Mouse (Mus musculus) liver, embryonic 12.5 days (tissue): ENCODE data around the gene Bckdk. TPM values are rescaled to one million over a fixed set of nuclear protein-coding genes. Genes with fewer than 3 reads are reported as not detected.

Experiments used
- ATAC-seq: fragments of 200-750 bp; cut with Nextera tagmentation; 2 replicates; pipeline ENCODE4 v1.8.0; 2017; ENCODE audit warnings: moderate number of reproducible peaks, mild to moderate bottlenecking, moderate library complexity
- H3K27ac ChIP-seq: fragments of 300-500 bp; sonication (generic); 2 replicates; pipeline ENCODE4 v1.5.1; 2016; ENCODE audit warnings: mild to moderate bottlenecking
- H3K27me3 ChIP-seq: fragments of 300-500 bp; sonication (generic); replicated peaks from 2 replicates; pipeline ENCODE4 v1.6.1; 2016; ENCODE audit warnings: mild to moderate bottlenecking, moderate library complexity
- H3K36me3 ChIP-seq: fragments of 300-500 bp; sonication (generic); 2 replicates; pipeline ENCODE4 v1.6.1; 2016; ENCODE audit warnings: mild to moderate bottlenecking, moderate library complexity
- H3K4me1 ChIP-seq: fragments of 300-500 bp; sonication (generic); 2 replicates; pipeline ENCODE4 v1.6.1; 2016
- H3K4me2 ChIP-seq: fragments of 300-500 bp; sonication (generic); 2 replicates; pipeline ENCODE4 v1.6.1; 2016; ENCODE audit warnings: mild to moderate bottlenecking, moderate library complexity
- H3K4me3 ChIP-seq: fragments of 300-500 bp; sonication (generic); 2 replicates; pipeline ENCODE4 v1.5.1; 2016; ENCODE audit warnings: mild to moderate bottlenecking, moderate library complexity
- H3K9ac ChIP-seq: fragments of 300-500 bp; sonication (generic); 2 replicates; pipeline ENCODE4 v1.6.1; 2016; ENCODE audit warnings: mild to moderate bottlenecking, moderate library complexity
- H3K9me3 ChIP-seq: fragments of 300-500 bp; sonication (generic); replicated peaks from 2 replicates; pipeline ENCODE4 v1.6.1; 2016; ENCODE audit warnings: mild to moderate bottlenecking, moderate library complexity
- WGBS: fragments of 180-500 bp; shearing (Covaris S2); methylation state at CpG from one replicate; pipeline ENCODE4 v1.1.7; 2016; ENCODE audit not compliant: insufficient replicate concordance; 5-methylcytosine and 5-hydroxymethylcytosine counted together
- polyA plus RNA-seq: library from polyadenylated mRNA; unstranded; fragments of >200 nt; fragmentation: Nextera tagmentation; extraction: Ambion mirVana; gene quantifications from 2 replicates; pipeline ENCODE4 v1.2.1, GENCODE M21; 2016

Bckdk gene
- polyA plus RNA-seq, 1 experiment from 2014 or later: 82.2 TPM

DNA sequence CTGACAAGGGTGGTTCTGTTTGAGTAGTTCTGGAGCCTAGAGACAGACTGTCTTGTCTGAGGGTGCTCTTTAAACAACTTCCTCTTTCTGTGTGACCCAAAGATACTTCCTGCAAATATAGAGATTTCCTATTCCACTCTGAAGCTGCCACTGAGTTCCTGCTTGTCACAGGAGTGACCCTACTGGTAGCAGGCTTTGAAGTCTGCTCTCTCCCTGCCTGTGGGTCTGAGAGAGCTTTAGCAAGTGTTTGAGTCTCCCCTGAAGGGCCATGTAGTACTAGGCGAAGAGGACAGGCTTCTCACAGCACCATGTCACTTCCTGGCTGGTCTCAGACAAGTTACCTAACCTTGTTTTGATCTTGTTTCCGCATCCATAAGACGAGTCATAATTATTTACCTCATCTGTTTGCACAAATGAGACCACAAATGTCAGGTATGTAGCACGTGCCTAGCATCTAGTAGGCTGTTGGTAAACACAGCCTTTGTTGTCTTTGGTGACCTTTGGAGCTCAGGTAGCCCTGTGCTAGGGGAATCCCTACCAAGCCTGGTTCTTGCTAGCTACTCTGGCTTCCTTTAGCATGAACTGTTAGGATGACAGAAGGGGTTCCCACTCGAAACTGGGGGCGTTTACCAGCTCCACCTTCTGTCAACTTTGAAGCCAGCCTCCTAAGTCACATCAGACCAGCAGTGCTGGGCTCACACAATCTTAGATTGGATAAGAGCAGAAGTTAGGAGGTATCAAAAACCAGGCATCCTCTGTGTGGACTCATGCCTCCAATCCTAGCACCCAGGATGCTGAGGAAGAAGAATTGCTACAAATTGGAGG is 18.8 kb downstream of the Bckdk start:
- Histone ChIP-seq H3K9me3 (no peaks in the 10 kb centered on the region), H3K27me3 (peaks cover under 1% of the 10 kb centered on the region; the same call in 1 of the 2 replicates), H3K27ac (peak overlapping the region; percentile 58), H3K4me2 (no peak overlapping the region), H3K4me3 (no peak overlapping the region), H3K36me3 (peaks cover 52% of the 10 kb centered on the region), H3K9ac (no peak overlapping the region), H3K4me1 (peaks cover 39% of the 10 kb centered on the region)
- ATAC-seq: no peak
- WGBS: 50% methylated on average over 6 of the region's 6 CpGs

DNA sequence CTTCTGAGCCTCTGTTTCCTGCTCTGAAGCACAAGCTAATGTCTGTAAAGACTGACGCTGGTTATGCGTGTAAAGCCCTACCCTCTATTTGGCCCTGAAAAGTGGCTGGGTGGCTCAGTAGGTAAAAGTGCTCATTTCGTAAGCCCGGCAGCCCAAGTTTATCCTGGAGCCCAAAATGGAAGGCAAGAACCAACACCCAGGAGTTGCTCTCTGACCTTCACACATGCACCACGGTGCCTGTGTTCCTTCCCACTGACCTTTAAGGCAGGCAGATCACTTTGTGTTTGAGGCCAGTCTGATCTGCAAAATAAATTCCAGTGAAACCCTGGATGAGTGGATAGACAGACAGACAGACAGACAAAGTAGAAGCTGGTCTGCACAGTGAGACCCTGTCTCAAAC is 19.8 kb downstream of the Bckdk start:
- H3K9ac ChIP-seq: no peak overlapping the region
- no peak overlapping the region for H3K4me2 ChIP-seq
- no peak overlapping the region for H3K4me3 ChIP-seq
- 80% methylated on average over 5 of the region's 5 CpGs for WGBS
- no peaks in the 10 kb centered on the region for H3K9me3 ChIP-seq
- ATAC-seq: no peak
- peaks cover 42% of the 10 kb centered on the region for H3K4me1 ChIP-seq
- H3K27ac ChIP-seq: no peak overlapping the region
- H3K27me3 ChIP-seq: peaks cover 6% of the 10 kb centered on the region
- H3K36me3 ChIP-seq: peaks cover 43% of the 10 kb centered on the region

DNA sequence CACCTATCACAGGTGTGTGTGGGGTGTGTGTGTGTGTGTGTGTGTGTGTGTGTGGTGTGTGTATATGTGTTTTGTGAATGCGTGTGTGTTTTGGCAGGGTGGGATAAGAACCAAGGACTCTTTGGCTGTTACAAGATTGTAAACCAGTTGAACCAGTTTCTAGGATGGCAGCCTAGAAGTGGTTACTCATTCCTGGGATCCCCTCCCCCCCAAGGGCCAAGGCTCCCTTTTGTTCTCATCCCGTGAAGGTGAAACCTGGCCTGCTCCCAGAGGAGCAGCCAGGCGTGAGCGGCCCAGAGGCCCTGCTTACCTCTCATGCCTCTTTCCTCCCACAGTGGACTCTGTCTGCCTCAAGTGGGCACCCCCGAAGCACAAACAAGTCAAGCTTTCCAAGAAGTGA is 21.4 kb downstream of the Bckdk start:
- Histone ChIP-seq H3K9ac (no peak overlapping the region), H3K4me2 (no peak overlapping the region), H3K27ac (no peak overlapping the region), H3K4me1 (peaks cover 44% of the 10 kb centered on the region), H3K36me3 (peaks cover 36% of the 10 kb centered on the region), H3K9me3 (no peaks in the 10 kb centered on the region), H3K27me3 (peaks cover 8% of the 10 kb centered on the region), H3K4me3 (no peak overlapping the region)
- 71% methylated on average over 5 of the region's 5 CpGs for WGBS
- ATAC-seq: no peak

DNA sequence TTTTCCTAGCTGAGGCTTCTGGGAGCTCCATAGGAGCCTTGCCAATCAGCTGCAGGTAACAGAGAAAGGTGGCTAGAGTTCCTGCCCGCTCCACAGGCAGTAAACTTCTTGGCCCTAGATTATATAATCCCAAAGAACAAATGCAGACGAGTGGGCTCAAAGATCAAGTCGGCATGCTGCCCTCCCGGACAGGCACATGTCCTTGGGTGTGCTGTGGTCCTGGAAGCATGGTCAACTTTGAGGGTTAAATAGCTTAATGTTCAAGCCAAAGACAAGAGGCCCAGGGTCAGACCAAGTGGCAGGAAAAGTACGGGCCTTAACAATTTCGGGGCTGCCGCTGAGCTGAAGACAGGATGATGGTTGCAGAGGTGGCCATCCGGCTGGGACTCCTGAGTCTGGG is 22.2 kb downstream of the Bckdk start:
- Histone ChIP-seq H3K9ac (no peak overlapping the region), H3K4me1 (peaks cover 46% of the 10 kb centered on the region), H3K36me3 (peaks cover 33% of the 10 kb centered on the region), H3K27ac (no peak overlapping the region), H3K4me2 (no peak overlapping the region), H3K4me3 (no peak overlapping the region), H3K27me3 (peaks cover 8% of the 10 kb centered on the region), H3K9me3 (no peaks in the 10 kb centered on the region)
- 80% methylated on average over 8 of the region's 8 CpGs for WGBS
- ATAC-seq: no peak

DNA sequence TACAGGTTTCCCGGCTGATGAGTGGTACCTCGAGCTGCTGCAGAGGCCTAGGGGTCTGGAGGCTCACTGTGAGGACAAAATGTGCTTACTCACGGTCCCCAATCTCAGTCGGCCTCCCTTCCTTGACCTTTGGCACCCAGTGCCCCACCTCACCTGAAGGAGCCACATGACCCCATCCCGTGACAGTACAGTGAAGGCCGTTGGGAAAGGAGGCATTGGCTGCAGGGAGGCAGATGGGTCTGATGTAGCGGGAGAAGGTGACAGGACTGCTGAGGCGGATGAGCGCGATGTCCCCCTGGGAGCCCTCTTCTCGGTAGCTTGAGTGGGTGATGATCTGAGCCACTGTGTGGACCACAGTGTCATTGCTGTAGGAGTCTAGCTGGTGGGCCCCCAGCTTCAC is 23.0 kb downstream of the Bckdk start:
- Histone ChIP-seq H3K27me3 (peaks cover 8% of the 10 kb centered on the region), H3K9me3 (no peaks in the 10 kb centered on the region), H3K36me3 (peaks cover 33% of the 10 kb centered on the region), H3K27ac (no peak overlapping the region; the same call in 1 of the 2 replicates), H3K4me3 (no peak overlapping the region), H3K4me2 (no peak overlapping the region), H3K4me1 (peaks cover 49% of the 10 kb centered on the region), H3K9ac (no peak overlapping the region)
- 81% methylated on average over 11 of the region's 11 CpGs for WGBS
- ATAC-seq: no peak

DNA sequence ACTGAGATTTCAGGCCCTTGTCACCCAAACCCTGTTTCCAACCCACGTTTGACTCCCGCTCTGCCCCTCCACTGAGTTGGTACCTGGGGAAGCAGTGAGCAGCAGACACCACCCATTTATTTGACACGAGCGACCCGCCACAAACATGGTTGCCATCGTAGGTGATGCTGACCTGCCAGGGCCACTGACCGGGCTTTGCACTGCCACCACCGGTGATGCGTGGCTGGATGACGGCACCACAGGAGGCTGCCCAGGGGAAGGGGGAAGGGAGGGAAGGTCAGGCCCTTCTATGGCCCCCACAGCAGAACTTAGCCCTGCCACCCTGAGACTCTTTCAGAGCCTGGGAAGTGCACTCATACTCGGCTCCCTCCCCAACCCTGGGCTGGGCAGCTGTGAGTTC is 23.8 kb downstream of the Bckdk start:
- whole genome bisulfite sequencing: 82% methylated on average over 11 of the region's 11 CpGs
- no peak overlapping the region for H3K27ac ChIP-seq
- no peak overlapping the region for H3K4me2 ChIP-seq

DNA sequence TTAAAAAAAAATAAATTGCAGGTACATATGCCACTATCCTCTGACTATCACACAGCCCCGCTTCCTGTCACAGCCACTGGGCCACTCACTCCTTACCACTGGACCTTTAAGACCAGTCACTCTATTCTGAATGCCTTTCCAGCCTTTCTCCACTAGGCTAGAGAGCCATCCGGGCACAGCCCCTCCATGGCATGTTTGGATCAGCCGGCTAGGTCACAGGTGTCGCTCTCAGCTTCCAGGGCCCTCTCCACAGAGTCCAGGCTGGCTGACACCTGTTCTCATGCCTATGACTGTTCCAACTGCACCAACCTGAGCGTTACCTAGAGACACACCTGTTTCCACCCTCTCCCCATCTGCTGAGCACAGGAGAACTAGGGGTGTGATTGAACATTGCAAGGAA is 24.7 kb downstream of the Bckdk start:
- Histone ChIP-seq H3K9me3 (no peaks in the 10 kb centered on the region), H3K4me1 (peaks cover 43% of the 10 kb centered on the region), H3K27me3 (peaks cover 8% of the 10 kb centered on the region), H3K27ac (no peak overlapping the region), H3K4me2 (peak overlapping the region; percentile 59), H3K9ac (0 out of 2 replicates have a peak overlapping the region, but pooled peaks have one; percentile 58), H3K36me3 (peaks cover 25% of the 10 kb centered on the region), H3K4me3 (peak overlapping the region; percentile 31; the same call in 1 of the 2 replicates)
- 62% methylated on average over 5 of the region's 5 CpGs for WGBS
- no peak for ATAC-seq

More for the DNA sequence above, 23.8 kb downstream of the Bckdk start:
- H3K27me3 ChIP-seq: peaks cover 8% of the 10 kb centered on the region
- no peak overlapping the region for H3K4me3 ChIP-seq
- no peak for ATAC-seq
- H3K9me3 ChIP-seq: no peaks in the 10 kb centered on the region
- peaks cover 42% of the 10 kb centered on the region for H3K4me1 ChIP-seq
- H3K36me3 ChIP-seq: peaks cover 25% of the 10 kb centered on the region
- H3K9ac ChIP-seq: no peak overlapping the region

DNA sequence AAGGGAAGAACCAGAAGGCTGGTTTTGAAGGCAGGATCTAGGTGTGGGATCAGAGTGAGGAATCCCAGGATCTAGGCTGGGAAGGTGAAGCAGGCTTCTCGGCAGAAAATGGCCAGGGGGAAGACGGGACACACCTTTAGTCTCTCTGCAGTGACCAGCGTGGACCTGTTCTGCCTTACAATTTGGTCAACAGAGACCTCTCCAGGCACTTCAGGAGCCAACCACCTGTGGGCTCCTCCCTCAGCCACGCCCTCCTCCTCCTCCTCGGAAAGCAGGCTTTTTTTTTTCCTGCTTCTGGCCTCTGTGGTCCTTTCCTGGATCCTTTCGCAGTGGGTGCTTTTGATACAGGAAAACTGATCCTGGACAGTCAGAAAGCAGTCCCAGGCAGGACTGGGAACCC is 26.0 kb downstream of the Bckdk start, which contains the start of gene Prss8:
Prss8 (minus strand) TSS at position 182 of the 400 bp plus-strand sequence.
- H3K27me3 ChIP-seq: peaks cover 8% of the 10 kb centered on the region
- peak within 1 kb of the TSS; percentile 59 for H3K4me2 ChIP-seq
- peak within 1 kb of the TSS; percentile 58 for H3K9ac ChIP-seq
- H3K4me3 ChIP-seq: peak within 1 kb of the TSS; percentile 31
- no peaks in the 10 kb centered on the region for H3K9me3 ChIP-seq
- 31% methylated on average over 6 of the region's 6 CpGs for WGBS
- 0 out of 2 replicates have a peak within 1 kb of the TSS, but pooled peaks have one; percentile 1 for H3K27ac ChIP-seq
- peaks cover 18% of the 10 kb centered on the region for H3K36me3 ChIP-seq
- H3K4me1 ChIP-seq: peaks cover 51% of the 10 kb centered on the region
- ATAC-seq: 0 out of 2 replicates have a peak, but pooled peaks have one; percentile 34

DNA sequence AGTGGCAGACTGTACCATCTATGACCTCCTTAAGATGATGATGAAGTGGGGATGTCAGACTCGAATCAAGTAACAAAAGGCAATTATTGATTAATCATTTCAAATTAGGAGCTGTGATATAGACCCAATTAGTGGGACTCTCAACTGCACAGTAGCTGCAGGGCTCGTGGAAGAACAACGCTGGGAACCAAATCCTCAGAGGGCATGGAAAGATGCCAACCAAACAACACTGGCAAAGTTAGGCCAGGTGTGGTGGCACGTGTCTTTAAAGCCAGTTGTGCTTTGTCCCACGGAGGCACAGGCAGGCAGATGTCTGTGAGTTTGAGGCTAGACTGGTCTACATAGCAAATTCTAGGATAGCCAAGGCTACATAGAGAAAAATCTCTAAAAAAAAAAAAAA is 26.8 kb downstream of the Bckdk start:
- H3K27me3 ChIP-seq: peaks cover 8% of the 10 kb centered on the region
- H3K9me3 ChIP-seq: no peaks in the 10 kb centered on the region
- H3K36me3 ChIP-seq: peaks cover 11% of the 10 kb centered on the region
- no peak overlapping the region for H3K9ac ChIP-seq
- ATAC-seq: no peak
- no peak overlapping the region for H3K4me3 ChIP-seq
- peaks cover 55% of the 10 kb centered on the region for H3K4me1 ChIP-seq
- WGBS: 77% methylated on average over 5 of the region's 5 CpGs
- H3K27ac ChIP-seq: no peak overlapping the region
- no peak overlapping the region for H3K4me2 ChIP-seq

DNA sequence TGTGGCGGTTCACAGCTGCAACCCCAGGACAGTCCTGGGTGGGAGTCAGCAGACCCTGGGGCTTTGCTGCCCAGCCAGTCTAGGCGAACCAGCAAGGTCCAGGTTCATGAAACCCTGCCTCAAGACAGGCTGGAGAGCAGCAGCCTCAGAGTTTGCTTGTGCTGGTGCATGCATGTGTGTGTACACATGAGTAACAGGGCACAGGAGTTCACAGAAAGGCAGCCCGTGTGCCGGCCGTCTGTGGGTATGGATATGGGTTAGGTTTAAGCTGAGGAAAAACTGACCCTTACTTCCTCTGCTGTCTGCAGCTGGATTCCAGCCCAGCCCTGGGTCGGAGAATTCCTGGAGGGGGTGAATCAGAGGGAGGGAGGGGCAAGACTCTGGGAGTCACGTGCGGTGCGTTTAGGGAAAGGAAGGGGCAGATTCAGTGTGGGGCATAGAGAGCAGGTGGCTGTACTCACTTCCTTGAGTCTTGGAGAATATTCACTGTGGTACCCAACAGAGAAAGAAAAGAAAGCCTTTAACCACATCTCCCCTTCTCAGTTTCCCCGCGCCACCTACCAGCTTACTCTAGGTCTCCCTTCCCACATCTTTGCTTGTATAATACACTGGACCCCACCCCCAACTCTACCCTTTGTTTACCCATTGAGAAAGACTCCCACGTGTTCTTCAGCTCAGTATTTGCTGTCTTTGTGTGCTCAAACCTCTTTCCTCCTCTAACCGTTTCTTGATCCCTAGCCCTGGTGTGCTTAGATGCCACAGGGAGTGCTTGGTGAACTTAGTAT is 27.7 kb downstream of the Bckdk start:
- Histone ChIP-seq H3K4me1 (peaks cover 64% of the 10 kb centered on the region), H3K27ac (peak overlapping the region; percentile 61), H3K4me3 (no peak overlapping the region), H3K27me3 (peaks cover 8% of the 10 kb centered on the region), H3K9ac (no peak overlapping the region), H3K9me3 (no peaks in the 10 kb centered on the region), H3K36me3 (peaks cover 2% of the 10 kb centered on the region), H3K4me2 (peak overlapping the region; percentile 29)
- no peak for ATAC-seq
- WGBS: 54% methylated on average over 13 of the region's 13 CpGs

DNA sequence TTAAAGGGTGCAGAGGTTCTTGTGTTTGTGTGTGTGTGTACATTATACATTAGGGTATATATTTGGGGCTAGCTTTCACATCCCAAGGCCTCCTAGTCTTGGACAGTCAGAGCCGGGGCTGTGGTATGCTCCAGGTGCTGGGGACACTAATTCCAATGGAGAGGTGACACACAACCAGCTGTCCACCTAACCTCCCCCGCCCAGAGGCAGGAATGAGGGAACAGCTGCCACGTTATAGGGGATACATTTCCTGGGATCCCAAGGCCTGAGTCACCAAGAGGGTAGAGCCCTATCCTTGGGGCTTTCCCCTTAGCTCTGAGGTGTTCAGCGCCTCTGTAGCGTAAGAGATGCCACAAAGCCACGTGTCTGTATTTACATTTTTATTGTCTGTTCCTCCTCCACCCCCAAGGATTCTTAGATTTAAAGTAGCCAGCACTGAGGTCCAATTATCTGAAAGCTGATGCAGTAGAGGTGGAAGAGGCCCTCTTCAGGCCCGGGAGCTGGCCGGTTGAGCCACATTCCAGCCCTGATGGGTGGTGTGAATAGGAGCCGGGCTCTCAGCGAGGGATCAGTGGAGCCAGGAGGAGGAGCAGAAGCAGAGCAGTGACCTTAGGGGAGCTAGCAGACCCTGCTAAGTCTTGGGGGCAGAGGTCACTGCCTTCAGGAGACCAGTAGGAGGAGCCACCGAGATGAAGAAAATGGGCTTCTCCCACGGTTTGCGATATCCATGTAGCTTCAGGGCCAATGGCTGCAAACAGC is 28.6 kb downstream of the Bckdk start:
- Histone ChIP-seq H3K4me2 (no peak overlapping the region), H3K27ac (peak overlapping the region; percentile 61), H3K27me3 (peaks cover 8% of the 10 kb centered on the region), H3K36me3 (no peaks in the 10 kb centered on the region), H3K4me3 (no peak overlapping the region), H3K9me3 (no peaks in the 10 kb centered on the region), H3K4me1 (peaks cover 65% of the 10 kb centered on the region), H3K9ac (no peak overlapping the region)
- WGBS: 46% methylated on average over 13 of the region's 13 CpGs
- ATAC-seq: no peak
